In genomic region chr4:88017452-88018350, GRCm38 (mm10) we compare ENCODE assay signal across 8 mouse cellular contexts. TPM values are rescaled to one million over a fixed set of nuclear protein-coding genes. Genes with fewer than 3 reads are reported as not detected.
A peak's percentile ranks its signal among the peaks of the same experiment; 100 is the strongest.
DNase-seq lines count a peak whose midpoint lies in the region; ATAC-seq and TF ChIP-seq lines count a peak whose summit lies in the region.

No protein-coding gene starts in this region.

- no peak overlapping the region for H3K9ac ChIP-seq in embryonic facial prominence, embryonic 13.5 days

- 52% methylated on average over 18 of the region's 18 CpGs for WGBS in embryonic facial prominence, embryonic 13.5 days
- 24% methylated on average over 18 of the region's 18 CpGs for WGBS in kidney, adult 2 months

- H3K4me1 ChIP-seq in embryonic facial prominence, embryonic 13.5 days, result peaks cover 52% of the 10 kb centered on the region
- no peaks in the 10 kb centered on the region; the same call in 1 of the 2 replicates for H3K4me1 ChIP-seq in kidney, adult 2 months (ENCODE audit: control insufficient read depth, insufficient read depth, low read length)

- no peak overlapping the region for H3K27ac ChIP-seq in embryonic facial prominence, embryonic 13.5 days
- H3K27ac ChIP-seq in kidney, adult 2 months (ENCODE audit: insufficient read depth, low read depth, low read length), result peak overlapping the region; percentile 71

- ATAC-seq in embryonic facial prominence, embryonic 13.5 days (ENCODE audit: insufficient number of reproducible peaks, insufficient read depth, low FRiP score, low TSS enrichment, low read depth), result no peak
- ATAC-seq in megakaryocyte-erythroid progenitor cell, adult 5-6 weeks (replicated peaks; ENCODE audit: low FRiP score, low TSS enrichment, poor library complexity, severe bottlenecking), result no peak

- no peak overlapping the region for H3K4me3 ChIP-seq in embryonic facial prominence, embryonic 13.5 days
- peak overlapping the region; percentile 46 for H3K4me3 ChIP-seq in kidney, adult 2 months (ENCODE audit: insufficient read depth, low read depth, low read length)

- peak; percentile 18 to 60 for DNase-seq in adrenal gland, adult (ENCODE audit: inconsistent age in 2 of 2, low spot score in 1 of 2)
- no peak for DNase-seq in adrenal gland, adult 8-10 months
- peak; percentile 76 for DNase-seq in kidney, adult 2 months
- peak; percentile 48 to 49 for DNase-seq in lung, postnatal 4 days
- DNase-seq in cerebellum, adult 9-11 months, result no peak
- DNase-seq in gastrocnemius, adult 18-20 months (ENCODE audit: low spot score), result no peak

- H3K9me3 ChIP-seq in embryonic facial prominence, embryonic 13.5 days, result no peaks in the 10 kb centered on the region

- H3K4me2 ChIP-seq in embryonic facial prominence, embryonic 13.5 days, result peak overlapping the region; percentile 34

- TF ChIP-seq POLR2A in kidney, adult 2 months (IDR thresholded peaks at IDR 0.05; ENCODE audit: low read depth, low read length), result no peak

- H3K27me3 ChIP-seq in embryonic facial prominence, embryonic 13.5 days, result no peaks in the 10 kb centered on the region
- no peaks in the 10 kb centered on the region for H3K27me3 ChIP-seq in kidney, adult 2 months (replicated peaks; ENCODE audit: control insufficient read depth, insufficient read depth, low read length)

- peaks cover 7% of the 10 kb centered on the region; the same call in 1 of the 2 replicates for H3K36me3 ChIP-seq in embryonic facial prominence, embryonic 13.5 days
- no peaks in the 10 kb centered on the region for H3K36me3 ChIP-seq in kidney, adult 2 months (ENCODE audit: control insufficient read depth, insufficient read depth, low read length)

- no peak for TF ChIP-seq CTCF in kidney, adult 2 months (conservative IDR thresholded peaks at IDR 0.05; ENCODE audit: insufficient read depth, insufficient read length, low read depth, low read length)

RNA-seq across cellular contexts. Expression of gene Mllt3, which starts 15.5 kb away (rescaled TPM):
- total RNA-seq in adrenal gland, adult 8-10 months (2022), result 10 to 100 TPM; 26.0 to 32.0 (median 27.7) TPM
- polyA plus RNA-seq in embryonic facial prominence, embryonic 13.5 days (2015; fragmentation: Nextera tagmentation; extraction: Ambion mirVana), result 85.5 and 89.3 TPM in 2 replicates
- polyA plus RNA-seq in kidney, adult 2 months (2012; rRNA removed), result 3.7 and 5.2 TPM in 2 replicates
- 74.7 and 95.2 TPM in 2 replicates for total RNA-seq in megakaryocyte-erythroid progenitor cell, adult 5-6 weeks (2014; fragmentation: Nextera tagmentation)
- total RNA-seq in megakaryocyte-erythroid progenitor cell, adult 5-6 weeks (2017), result 83.6 and 125 TPM in 2 replicates
- total RNA-seq in gastrocnemius, adult 18-20 months (2021), result 100 to 1,000 TPM; 148 to 154 TPM

Comparison
In these comparisons a context has a peak if more than half of its experiments do, and no peak if none do; other contexts are left out.
1. DNase-seq: peak in adrenal gland, adult (2 of 2), kidney, adult 2 months (single experiment) and lung, postnatal 4 days (2 of 2); none in adrenal gland, adult 8-10 months (single experiment), cerebellum, adult 9-11 months (single experiment) and gastrocnemius, adult 18-20 months (single experiment).